Mouse (Mus musculus) adipose tissue, adult 10 weeks (tissue): Measurements from ENCODE around the gene Tle3. TPM values are rescaled to one million over a fixed set of nuclear protein-coding genes. Genes with fewer than 3 reads are reported as not detected.

Experiments
- polyA plus RNA-seq: library from polyadenylated mRNA; stranded (reverse); fragments of 350-450 nt; fragmentation: Illumina TruSeq; extraction: RNeasy Lipid Tissue Mini Kit (QIAGEN cat#74804); gene quantifications from one replicate; pipeline ENCODE4 v1.2.3, GENCODE M21; 2014; ENCODE audit warnings: low read depth, low replicate concordance

Gene Tle3
- 47.3 TPM for polyA plus RNA-seq

DNA sequence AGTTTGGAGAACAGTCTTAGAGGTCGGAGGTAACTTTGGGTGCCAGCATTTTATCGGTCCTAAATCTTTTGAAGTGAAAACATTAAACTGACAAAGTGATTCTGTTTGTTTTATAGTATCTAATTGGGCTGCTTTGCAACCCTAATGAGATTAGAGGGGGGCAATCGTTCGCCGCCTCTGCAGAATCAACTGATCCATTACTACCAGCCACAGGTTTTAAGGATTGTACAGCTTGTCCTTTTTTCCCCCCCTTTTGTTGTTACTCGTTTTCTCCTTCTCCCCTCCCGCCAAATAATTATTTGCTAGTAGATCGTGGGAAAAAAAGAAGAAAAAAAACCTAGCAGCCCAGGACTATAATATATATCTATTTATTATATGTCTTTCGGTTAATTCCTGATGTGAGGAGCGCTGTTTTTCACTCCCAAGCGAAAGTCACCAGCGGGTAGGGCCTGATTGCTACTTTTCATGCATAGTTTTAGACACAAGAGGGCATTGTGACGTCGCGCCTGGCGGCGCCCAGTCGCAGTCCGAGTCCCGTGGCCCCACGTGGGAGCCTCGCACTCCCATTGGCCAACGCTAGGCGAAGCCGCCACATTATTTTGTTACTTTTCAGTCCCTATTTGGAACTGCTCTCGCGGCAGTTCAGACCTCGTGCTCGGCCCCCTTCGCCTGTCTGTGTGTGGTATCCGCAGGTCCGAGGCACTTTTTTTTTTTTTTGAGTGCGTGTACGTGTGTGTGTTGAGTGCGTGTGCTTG lies at the start of gene Tle3:
TSS of gene Tle3 (plus strand) at position 612 of the 755 bp plus-strand sequence.

